Mouse (Mus musculus) hindbrain, embryonic 12.5 days (tissue): ENCODE measurements at regions not wholly inside any gene's neighbourhood (a gene's known extent, or its start where the extent isn't known, plus 50 kb on each side); places are given as distances from the start of the nearest gene placed in this dataset.

Experiments used
- ATAC-seq: fragments of 200-750 bp; cut with Nextera tagmentation; 2 replicates; pipeline ENCODE4 v1.8.0; 2017; ENCODE audit warnings: moderate TSS enrichment; ENCODE audit not compliant: low FRiP score
- H3K27ac ChIP-seq: fragments of 300-500 bp; sonication (generic); 2 replicates; pipeline ENCODE4 v1.5.1; 2016; ENCODE audit warnings: mild to moderate bottlenecking
- H3K27me3 ChIP-seq: fragments of 300-500 bp; sonication (generic); 2 replicates; pipeline ENCODE4 v1.6.1; 2016; ENCODE audit warnings: mild to moderate bottlenecking
- H3K36me3 ChIP-seq: fragments of 300-500 bp; sonication (generic); 2 replicates; pipeline ENCODE4 v1.6.1; 2016; ENCODE audit warnings: mild to moderate bottlenecking
- H3K4me1 ChIP-seq: fragments of 300-500 bp; sonication (generic); 2 replicates; pipeline ENCODE4 v1.6.1; 2016
- H3K4me2 ChIP-seq: fragments of 300-500 bp; sonication (generic); replicated peaks from 2 replicates; pipeline ENCODE4 v1.6.1; 2016; ENCODE audit warnings: mild to moderate bottlenecking
- H3K4me3 ChIP-seq: fragments of 300-500 bp; sonication (generic); 2 replicates; pipeline ENCODE4 v1.5.1; 2016; ENCODE audit warnings: mild to moderate bottlenecking
- H3K9ac ChIP-seq: fragments of 300-500 bp; sonication (generic); 2 replicates; pipeline ENCODE4 v1.6.1; 2016; ENCODE audit warnings: mild to moderate bottlenecking, moderate library complexity
- H3K9me3 ChIP-seq: fragments of 300-500 bp; sonication (generic); replicated peaks from 2 replicates; pipeline ENCODE4 v1.6.1; 2016; ENCODE audit warnings: mild to moderate bottlenecking
- WGBS: fragments of 180-500 bp; shearing (Covaris S2); methylation state at CpG from one replicate; pipeline ENCODE4 v1.1.7; 2016; 5-methylcytosine and 5-hydroxymethylcytosine counted together

DNA sequence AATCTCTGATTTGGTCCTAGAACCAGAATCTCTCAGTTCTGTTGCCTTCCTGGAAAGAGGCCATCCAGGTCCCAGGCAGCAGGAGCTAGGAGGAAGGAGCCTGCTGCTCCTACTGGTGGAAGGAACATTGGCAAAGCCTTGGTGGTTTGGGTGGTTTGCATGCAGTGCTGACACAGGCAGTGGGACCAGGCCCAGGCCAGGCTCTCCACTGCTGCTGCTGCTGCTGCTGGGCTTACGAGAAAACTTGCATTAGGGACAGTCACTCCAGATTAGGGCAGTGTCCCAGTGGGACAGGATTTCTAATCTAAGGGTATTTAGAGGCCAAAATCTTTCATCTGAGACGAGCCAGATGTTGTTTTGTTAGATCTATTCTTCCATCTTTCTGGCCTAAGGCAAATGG lies 172.1 kb upstream of the Bmper start:
- Histone ChIP-seq H3K27me3 (no peaks in the 10 kb centered on the region), H3K27ac (no peak overlapping the region), H3K4me3 (no peak overlapping the region), H3K36me3 (no peaks in the 10 kb centered on the region), H3K4me1 (peaks cover 3% of the 10 kb centered on the region; the same call in 1 of the 2 replicates), H3K9ac (no peak overlapping the region), H3K9me3 (no peaks in the 10 kb centered on the region), H3K4me2 (no peak overlapping the region)
- no peak for ATAC-seq
- WGBS, result 52% methylated on average over 2 of the region's 2 CpGs

DNA sequence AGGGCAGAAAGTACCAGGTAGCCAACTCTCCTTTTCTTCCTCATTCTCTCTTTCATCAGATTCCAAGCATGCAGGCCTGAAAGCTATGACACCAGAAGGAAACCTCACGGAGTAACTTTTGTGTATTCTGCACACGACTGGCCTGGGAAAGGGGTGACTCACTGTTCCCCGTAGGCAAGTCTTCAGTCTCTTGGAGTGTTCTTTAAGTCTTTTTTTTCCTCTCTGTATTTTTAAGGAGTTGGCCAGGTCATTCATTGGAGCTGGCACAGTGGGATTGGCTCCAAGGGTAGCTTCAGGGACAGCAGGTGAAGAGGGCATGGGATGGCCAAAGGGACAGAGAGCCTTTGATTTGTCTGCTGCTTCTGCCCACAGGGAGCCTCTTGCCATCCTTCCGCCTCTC lies 163.3 kb upstream of the Bmper start:
- no peak overlapping the region for H3K9ac ChIP-seq
- no peak overlapping the region for H3K4me2 ChIP-seq
- no peak overlapping the region for H3K27ac ChIP-seq
- WGBS, result 76% methylated on average over 4 of the region's 4 CpGs
- 0 out of 2 replicates have a peak, but pooled peaks cover 8% of the 10 kb centered on the region for H3K27me3 ChIP-seq
- no peak for ATAC-seq
- H3K36me3 ChIP-seq, result no peaks in the 10 kb centered on the region
- H3K4me1 ChIP-seq, result peaks cover 32% of the 10 kb centered on the region
- no peaks in the 10 kb centered on the region for H3K9me3 ChIP-seq
- H3K4me3 ChIP-seq, result no peak overlapping the region

DNA sequence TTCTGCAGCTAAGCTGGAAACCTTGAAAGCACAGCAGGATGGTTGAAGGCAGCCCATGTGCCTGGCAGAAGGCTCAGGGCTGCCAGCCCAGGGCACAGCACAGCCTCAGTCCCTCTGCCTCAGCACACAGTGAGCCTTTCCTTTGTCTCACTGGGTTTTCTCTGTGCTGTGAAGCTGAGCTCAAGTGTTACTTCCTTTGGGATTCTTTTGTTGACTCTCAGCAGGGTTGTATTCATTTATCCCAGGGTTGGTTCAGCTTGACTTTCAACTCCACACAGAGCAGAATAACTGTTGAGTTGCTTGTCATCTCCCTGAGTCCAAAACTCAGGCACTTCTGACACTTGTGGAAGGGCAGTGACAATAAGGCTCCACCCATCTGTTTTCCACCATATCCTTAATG lies 162.3 kb upstream of the Bmper start:
- Histone ChIP-seq H3K27me3 (0 out of 2 replicates have a peak, but pooled peaks cover 8% of the 10 kb centered on the region), H3K27ac (peak overlapping the region; percentile 81; the same call in 1 of the 2 replicates)
- ATAC-seq, result no peak

DNA sequence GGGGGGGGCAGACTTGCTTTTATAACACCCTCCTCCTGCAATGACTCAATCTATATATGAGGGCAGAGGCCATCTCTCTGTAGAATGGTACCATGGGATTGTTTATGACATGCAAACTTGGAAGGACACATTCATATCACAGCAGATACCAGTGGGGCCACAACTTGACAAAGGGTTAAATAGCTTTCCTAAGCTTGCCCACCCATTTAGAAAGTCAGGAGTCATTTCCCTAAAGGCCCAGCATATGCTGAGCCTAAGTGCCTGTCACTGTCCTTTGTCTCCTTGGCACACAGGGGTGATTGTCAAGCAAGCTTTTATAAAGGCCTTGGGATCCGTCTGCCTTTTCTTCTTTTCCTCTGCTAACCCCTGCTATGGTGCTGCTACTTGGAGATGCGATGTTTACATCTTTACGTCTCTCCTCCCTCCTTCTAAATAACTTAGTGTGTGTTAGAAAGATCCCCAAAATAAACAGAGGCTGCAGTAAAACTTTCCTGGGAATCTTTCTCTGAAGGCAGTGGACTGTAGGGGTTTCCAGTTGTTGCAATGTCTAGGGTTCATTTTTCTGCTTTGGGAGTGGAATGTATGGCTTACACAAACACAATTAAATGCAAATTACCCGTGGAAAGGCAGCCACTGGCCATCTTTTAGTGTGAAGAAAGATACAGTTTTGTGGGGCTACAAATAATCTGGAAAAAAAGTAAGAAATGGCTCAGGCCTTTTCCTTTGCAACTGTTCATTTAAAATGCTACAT lies 161.5 kb upstream of the Bmper start:
- H3K4me2 ChIP-seq, result no peak overlapping the region
- no peak overlapping the region for H3K4me3 ChIP-seq
- peaks cover 32% of the 10 kb centered on the region for H3K4me1 ChIP-seq
- H3K27ac ChIP-seq, result peak overlapping the region; percentile 81
- 0 out of 2 replicates have a peak, but pooled peaks cover 9% of the 10 kb centered on the region for H3K27me3 ChIP-seq
- ATAC-seq, result no peak
- no peaks in the 10 kb centered on the region for H3K36me3 ChIP-seq
- no peak overlapping the region for H3K9ac ChIP-seq
- no peaks in the 10 kb centered on the region for H3K9me3 ChIP-seq
- WGBS, result 12% methylated on average over 4 of the region's 4 CpGs

More for the DNA sequence above, 162.3 kb upstream of the Bmper start:
- Histone ChIP-seq H3K9ac (no peak overlapping the region), H3K36me3 (no peaks in the 10 kb centered on the region), H3K4me2 (no peak overlapping the region), H3K4me1 (peaks cover 32% of the 10 kb centered on the region), H3K9me3 (no peaks in the 10 kb centered on the region), H3K4me3 (no peak overlapping the region)

DNA sequence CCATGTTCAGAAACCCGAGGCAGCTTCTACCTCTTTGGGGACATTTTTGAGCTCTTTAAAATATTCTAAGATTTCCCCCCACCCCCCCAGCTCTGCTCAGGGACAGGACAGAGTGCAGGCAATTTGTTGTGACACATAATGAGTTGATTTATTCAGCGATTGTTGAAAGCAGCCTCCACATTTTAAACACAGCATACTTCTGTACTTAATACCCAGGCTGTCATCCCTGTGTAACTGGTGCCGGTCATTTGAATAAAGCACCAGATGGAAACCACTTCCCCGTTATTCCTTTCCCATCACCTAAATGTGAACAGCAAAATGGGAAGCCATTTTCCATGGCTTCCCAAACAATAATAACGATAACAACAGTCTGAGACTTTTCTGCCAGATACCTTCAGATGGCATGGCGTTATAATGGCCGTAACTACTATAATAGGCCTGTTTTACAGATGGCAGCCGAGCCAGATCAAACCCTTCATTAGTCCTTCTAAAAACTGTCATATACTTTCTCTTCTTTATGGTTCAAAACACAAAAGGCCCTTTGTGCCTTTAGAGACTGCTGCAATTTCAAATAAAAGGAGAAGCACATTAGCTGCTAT lies 160.7 kb upstream of the Bmper start:
- 28% methylated on average over 8 of the region's 8 CpGs for WGBS
- Histone ChIP-seq H3K27ac (peak overlapping the region; percentile 81), H3K4me1 (peaks cover 32% of the 10 kb centered on the region), H3K4me2 (no peak overlapping the region), H3K4me3 (no peak overlapping the region), H3K27me3 (0 out of 2 replicates have a peak, but pooled peaks cover 11% of the 10 kb centered on the region), H3K9me3 (no peaks in the 10 kb centered on the region), H3K9ac (no peak overlapping the region), H3K36me3 (no peaks in the 10 kb centered on the region)
- ATAC-seq, result peak; percentile 68

DNA sequence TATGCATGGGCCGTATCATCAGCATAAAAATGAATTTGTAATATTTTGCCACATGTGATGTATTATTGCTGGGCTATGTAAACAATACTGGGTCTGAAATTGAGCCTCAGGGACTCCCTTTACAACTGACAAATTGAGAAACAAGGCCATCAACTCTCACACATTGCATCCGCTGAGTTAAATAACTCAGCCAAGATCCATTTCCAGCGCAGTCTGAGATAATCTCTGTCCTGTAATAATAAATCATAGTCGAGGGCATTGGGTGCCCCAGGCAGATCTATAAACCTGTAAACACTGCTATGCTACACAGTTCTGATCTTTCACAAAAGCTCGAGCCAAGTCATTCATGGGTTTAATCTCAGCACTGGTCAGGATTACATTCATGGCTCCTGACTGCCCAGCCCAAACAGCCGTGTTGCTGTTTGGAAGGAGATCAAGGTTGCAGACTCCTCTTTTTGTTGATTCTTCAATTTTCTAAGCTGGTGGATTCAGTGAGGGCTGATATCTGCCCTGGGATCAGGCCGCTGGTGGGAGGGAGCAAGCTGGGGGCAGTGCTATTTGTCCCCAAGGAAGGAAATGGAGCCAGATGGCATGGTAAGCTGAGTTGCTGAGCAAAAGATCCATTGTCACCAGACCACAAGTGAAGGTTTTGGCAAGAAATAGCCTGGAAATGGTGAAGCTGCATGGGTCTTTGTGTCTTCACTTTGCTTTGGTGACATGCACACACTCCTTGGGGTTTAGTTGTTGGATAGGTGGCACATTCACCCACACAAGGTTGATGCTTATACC lies 160.0 kb upstream of the Bmper start:
- no peak overlapping the region for H3K9ac ChIP-seq
- no peak overlapping the region for H3K4me2 ChIP-seq
- peaks cover 32% of the 10 kb centered on the region for H3K4me1 ChIP-seq
- 0 out of 2 replicates have a peak, but pooled peaks cover 11% of the 10 kb centered on the region for H3K27me3 ChIP-seq
- peak; percentile 65 for ATAC-seq
- H3K36me3 ChIP-seq, result no peaks in the 10 kb centered on the region
- H3K27ac ChIP-seq, result peak overlapping the region; percentile 81
- H3K4me3 ChIP-seq, result no peak overlapping the region
- H3K9me3 ChIP-seq, result no peaks in the 10 kb centered on the region
- 35% methylated on average over 7 of the region's 7 CpGs for WGBS

DNA sequence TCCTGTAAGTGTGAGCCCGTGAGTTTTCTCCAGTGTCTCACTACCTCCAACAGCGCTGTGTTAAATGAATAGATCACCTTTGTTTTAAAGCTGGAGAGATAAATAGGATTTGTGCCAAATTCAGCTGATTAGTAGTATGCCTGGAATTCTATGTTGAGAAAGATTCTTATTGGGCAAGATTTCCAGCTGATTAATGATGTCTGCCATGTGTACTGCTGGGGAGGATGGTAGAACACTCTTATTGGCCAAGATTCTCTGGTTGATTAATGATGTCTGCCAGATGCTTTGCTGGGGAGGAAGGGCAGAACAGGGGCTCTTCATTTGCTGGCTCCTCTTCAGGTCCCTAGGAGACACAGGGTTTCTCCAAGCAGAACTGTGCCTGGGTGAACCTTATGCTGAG lies 158.9 kb upstream of the Bmper start:
- Histone ChIP-seq H3K9ac (no peak overlapping the region), H3K27ac (peak overlapping the region; percentile 81; the same call in 1 of the 2 replicates), H3K9me3 (no peaks in the 10 kb centered on the region), H3K36me3 (no peaks in the 10 kb centered on the region), H3K27me3 (0 out of 2 replicates have a peak, but pooled peaks cover 6% of the 10 kb centered on the region), H3K4me2 (no peak overlapping the region), H3K4me1 (peaks cover 34% of the 10 kb centered on the region), H3K4me3 (no peak overlapping the region)
- 81% methylated on average over 2 of the region's 2 CpGs for WGBS
- ATAC-seq, result no peak

DNA sequence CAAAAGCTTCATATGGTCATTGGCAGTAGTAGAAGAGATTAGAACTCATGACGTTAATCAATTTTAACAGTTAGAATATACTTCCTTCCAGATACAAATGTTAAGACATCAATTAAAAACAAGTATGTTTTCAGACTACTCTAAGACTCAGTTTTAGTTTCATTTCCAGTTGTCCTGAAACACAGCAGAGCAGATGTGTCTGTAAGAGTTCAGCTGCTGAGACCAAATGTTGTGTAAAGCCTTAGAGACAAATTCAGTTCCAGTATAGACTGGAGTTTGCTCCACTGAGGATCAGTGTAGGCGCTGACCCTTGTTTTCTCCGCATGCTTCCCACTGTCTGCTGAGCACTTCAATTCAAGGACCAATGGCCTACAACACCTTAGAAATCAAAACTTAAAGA lies 158.1 kb upstream of the Bmper start:
- no peak overlapping the region for H3K4me2 ChIP-seq
- no peak overlapping the region for H3K4me3 ChIP-seq
- no peak for ATAC-seq
- H3K4me1 ChIP-seq, result peaks cover 34% of the 10 kb centered on the region
- 97% methylated on average over 3 of the region's 3 CpGs for WGBS
- no peak overlapping the region for H3K9ac ChIP-seq
- H3K9me3 ChIP-seq, result no peaks in the 10 kb centered on the region
- H3K36me3 ChIP-seq, result no peaks in the 10 kb centered on the region
- H3K27ac ChIP-seq, result no peak overlapping the region
- H3K27me3 ChIP-seq, result 0 out of 2 replicates have a peak, but pooled peaks cover 5% of the 10 kb centered on the region

DNA sequence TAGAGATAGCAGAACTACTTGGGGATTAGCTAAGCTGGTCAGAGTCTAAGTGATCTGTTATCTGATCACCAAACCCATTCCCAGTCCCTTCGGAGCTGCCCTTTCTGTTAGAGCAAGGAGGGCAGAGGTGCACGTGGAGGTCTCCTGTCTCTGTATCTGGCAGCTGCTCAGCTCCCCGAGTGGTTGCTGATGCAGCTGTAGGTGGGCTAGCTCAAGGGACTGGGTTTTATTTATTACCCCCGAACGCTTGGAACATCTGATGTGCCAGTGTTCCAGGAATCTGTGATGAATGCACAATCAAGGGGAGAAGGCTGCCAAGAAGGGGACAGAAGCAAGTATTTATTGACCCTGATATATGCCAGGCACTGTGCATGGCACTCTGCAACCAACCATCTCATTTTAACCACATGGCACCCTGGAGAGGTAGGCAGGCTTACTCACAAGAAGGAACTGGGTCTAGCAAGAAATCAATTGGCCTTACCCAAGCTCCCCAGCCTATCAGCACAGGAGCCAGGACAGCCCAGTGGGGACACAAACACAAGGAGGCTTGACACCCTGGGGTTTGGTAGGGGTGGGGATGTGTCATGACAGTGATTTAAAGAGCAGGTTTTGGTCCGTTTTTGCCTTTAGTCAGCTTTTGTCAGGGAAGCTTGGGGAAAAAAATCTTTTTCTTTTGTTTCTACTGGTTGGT lies 154.6 kb upstream of the Bmper start:
- no peak for ATAC-seq
- Histone ChIP-seq H3K27me3 (0 out of 2 replicates have a peak, but pooled peaks cover 5% of the 10 kb centered on the region), H3K9me3 (no peaks in the 10 kb centered on the region), H3K4me2 (no peak overlapping the region), H3K36me3 (no peaks in the 10 kb centered on the region), H3K27ac (no peak overlapping the region), H3K4me3 (no peak overlapping the region), H3K4me1 (peaks cover 3% of the 10 kb centered on the region), H3K9ac (no peak overlapping the region)
- WGBS, result 56% methylated on average over 6 of the region's 6 CpGs

DNA sequence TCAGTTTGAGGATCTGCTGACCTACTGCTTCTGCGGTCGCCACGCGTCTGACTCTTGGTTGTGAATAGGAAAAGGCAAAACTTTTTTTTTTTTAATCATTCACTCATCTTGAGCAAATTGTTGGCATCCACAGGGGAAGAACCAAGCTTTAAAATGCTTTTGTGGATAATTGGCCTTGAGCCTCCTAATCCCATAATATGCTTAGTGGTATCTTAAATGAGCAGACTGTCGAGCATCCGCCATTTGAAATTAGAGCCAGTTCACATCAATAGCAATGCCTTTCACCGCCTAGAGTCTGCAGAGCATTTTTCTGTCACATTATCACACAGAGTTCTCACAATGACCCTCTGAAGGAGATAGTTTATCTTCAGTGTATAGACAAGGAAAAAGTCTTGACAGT lies 153.7 kb upstream of the Bmper start:
- peaks cover 2% of the 10 kb centered on the region; the same call in 1 of the 2 replicates for H3K4me1 ChIP-seq
- H3K27ac ChIP-seq, result no peak overlapping the region
- 0 out of 2 replicates have a peak, but pooled peaks cover 5% of the 10 kb centered on the region for H3K27me3 ChIP-seq
- no peak overlapping the region for H3K4me2 ChIP-seq
- H3K36me3 ChIP-seq, result no peaks in the 10 kb centered on the region
- no peak overlapping the region for H3K9ac ChIP-seq
- no peak overlapping the region for H3K4me3 ChIP-seq
- H3K9me3 ChIP-seq, result no peaks in the 10 kb centered on the region
- WGBS, result 86% methylated on average over 7 of the region's 7 CpGs
- ATAC-seq, result no peak

DNA sequence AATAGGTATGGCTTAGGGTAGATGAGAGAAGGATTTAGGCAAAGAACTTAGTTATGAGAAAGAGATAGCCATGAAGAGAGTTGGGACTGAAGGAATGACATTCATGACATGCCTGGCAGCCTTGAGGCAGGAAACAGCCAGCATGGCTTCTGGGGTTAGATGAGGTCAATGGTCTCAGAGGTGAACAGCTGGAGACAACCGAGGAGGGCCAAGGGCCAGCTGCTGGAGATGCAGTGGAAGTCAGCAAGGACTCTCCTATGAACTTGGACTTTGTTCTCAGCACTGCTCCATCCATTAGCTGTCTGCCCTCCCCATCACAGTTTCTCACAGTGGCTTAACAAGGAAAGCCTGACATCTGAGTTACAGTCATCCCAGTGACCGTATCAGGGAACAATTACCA lies 151.9 kb upstream of the Bmper start:
- Histone ChIP-seq H3K27me3 (0 out of 2 replicates have a peak, but pooled peaks cover 5% of the 10 kb centered on the region), H3K4me2 (no peak overlapping the region), H3K9me3 (no peaks in the 10 kb centered on the region), H3K36me3 (no peaks in the 10 kb centered on the region), H3K9ac (no peak overlapping the region), H3K4me1 (peaks cover 2% of the 10 kb centered on the region; the same call in 1 of the 2 replicates), H3K4me3 (no peak overlapping the region), H3K27ac (no peak overlapping the region)
- ATAC-seq, result no peak
- WGBS, result 52% methylated on average over 2 of the region's 2 CpGs

DNA sequence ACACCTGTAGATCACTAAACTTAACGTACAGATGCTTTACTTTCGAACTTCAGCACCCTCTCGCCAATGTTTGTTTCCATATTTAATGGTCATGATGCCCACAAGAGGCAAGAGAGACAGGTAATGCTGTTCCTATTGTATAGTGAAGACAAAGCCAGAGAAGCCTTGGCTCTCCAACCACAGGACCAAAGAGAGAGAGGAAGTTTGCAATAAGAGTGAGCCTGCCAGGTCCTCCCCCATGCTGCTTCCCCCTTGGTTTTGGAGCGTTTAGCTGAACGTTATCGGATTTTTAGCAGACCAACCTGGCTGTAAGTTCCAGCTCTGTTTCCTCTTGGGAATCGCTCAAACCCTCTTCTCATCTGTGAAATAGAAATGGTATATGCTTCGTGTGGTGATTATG lies 150.1 kb upstream of the Bmper start:
- no peak overlapping the region for H3K9ac ChIP-seq
- H3K4me2 ChIP-seq, result no peak overlapping the region
- H3K36me3 ChIP-seq, result no peaks in the 10 kb centered on the region
- no peak overlapping the region for H3K4me3 ChIP-seq
- peaks cover 2% of the 10 kb centered on the region; the same call in 1 of the 2 replicates for H3K4me1 ChIP-seq
- H3K27ac ChIP-seq, result no peak overlapping the region
- no peaks in the 10 kb centered on the region for H3K9me3 ChIP-seq
- H3K27me3 ChIP-seq, result 0 out of 2 replicates have a peak, but pooled peaks cover 2% of the 10 kb centered on the region
- no peak for ATAC-seq
- 85% methylated on average over 8 of the region's 8 CpGs for WGBS
